Mouse (Mus musculus) lung, adult 2 months (tissue): ENCODE measurements at regions not wholly inside any gene's neighbourhood (a gene's known extent, or its start where the extent isn't known, plus 50 kb on each side); places are given as distances from the start of the nearest gene placed in this dataset.

Experiments used
- CTCF ChIP-seq: fragments of 200-500 bp; IDR thresholded peaks from 2 replicates; pipeline ENCODE4 v1.5.1; 2011; ENCODE audit warnings: mild to moderate bottlenecking, low read length, control low read depth; ENCODE audit not compliant: insufficient read depth
- POLR2A ChIP-seq: fragments of 200-500 bp; IDR thresholded peaks from 2 replicates; pipeline ENCODE4 v1.6.1; 2011; ENCODE audit warnings: low read depth, mild to moderate bottlenecking, control low read depth, low read length, borderline replicate concordance; ENCODE audit errors: extremely low read depth

GRCm38 (mm10) chr9:47307125-47307751, 222.7 kb upstream of the Cadm1 start:
- no peak for TF ChIP-seq CTCF
- TF ChIP-seq POLR2A: no peak
